Mouse (Mus musculus): Measurements from ENCODE around the gene Naaladl1. TPM values are rescaled to one million over a fixed set of nuclear protein-coding genes. Genes with fewer than 3 reads are reported as not detected.

The Naaladl1 gene
- total and polyA plus RNA-seq, 2 experiments from 2014 or later: 0.41 to 1.0 TPM

- peak; percentile 49 for DNase-seq (ENCODE audit: low spot score)
- TF ChIP-seq CTCF (IDR thresholded peaks at IDR 0.05): no peak
- peak overlapping the region; percentile 98 for H3K4me2 ChIP-seq (ENCODE audit: low read depth, low read length, poor library complexity, severe bottlenecking)
- no peaks in the 10 kb centered on the region for H3K9me3 ChIP-seq (ENCODE audit: low read length)
- ATAC-seq (ENCODE audit: low FRiP score): no peak
- 1% methylated on average over 44 of the region's 44 CpGs for WGBS
- peak overlapping the region; percentile 92 for H3K27ac ChIP-seq (ENCODE audit: low read depth, low read length)
- H3K4me1 ChIP-seq (ENCODE audit: insufficient read depth, low read length): peaks cover 18% of the 10 kb centered on the region
- peak overlapping the region; percentile 89 for H3K4me3 ChIP-seq (ENCODE audit: low read depth, low read length)
- H3K9ac ChIP-seq (replicated peaks; ENCODE audit: low read length, poor library complexity, severe bottlenecking): peak overlapping the region; percentile 93
- H3K36me3 ChIP-seq (ENCODE audit: insufficient read depth, low read length): no peaks in the 10 kb centered on the region
- H3K27me3 ChIP-seq (ENCODE audit: insufficient read depth, low read length): no peaks in the 10 kb centered on the region
These were observed 43.8 kb upstream of the Naaladl1 start for GRCm38 (mm10) chr19:6061641-6062302.

GRCm38 (mm10) chr19:6062418-6062817 lies 43.2 kb upstream of the Naaladl1 start:
- Histone ChIP-seq H3K9ac (replicated peaks; ENCODE audit: low read length, poor library complexity, severe bottlenecking) (peak overlapping the region; percentile 93), H3K4me2 (ENCODE audit: low read depth, low read length, poor library complexity, severe bottlenecking) (peak overlapping the region; percentile 98), H3K4me3 (ENCODE audit: low read depth, low read length) (peak overlapping the region; percentile 89), H3K27me3 (ENCODE audit: insufficient read depth, low read length) (no peaks in the 10 kb centered on the region), H3K36me3 (ENCODE audit: insufficient read depth, low read length) (no peaks in the 10 kb centered on the region), H3K4me1 (ENCODE audit: insufficient read depth, low read length) (peaks cover 18% of the 10 kb centered on the region), H3K9me3 (ENCODE audit: low read length) (no peaks in the 10 kb centered on the region), H3K27ac (ENCODE audit: low read depth, low read length) (peak overlapping the region; percentile 92)
- 65% methylated on average over 5 of the region's 5 CpGs for WGBS
- TF ChIP-seq CTCF (IDR thresholded peaks at IDR 0.05): no peak
- no peak for DNase-seq (ENCODE audit: low spot score)
- ATAC-seq (ENCODE audit: low FRiP score): no peak

GRCm38 (mm10) chr19:6063081-6063480 lies 42.5 kb upstream of the Naaladl1 start:
- Histone ChIP-seq H3K27ac (ENCODE audit: low read depth, low read length) (no peak overlapping the region), H3K9me3 (ENCODE audit: low read length) (no peaks in the 10 kb centered on the region), H3K4me2 (ENCODE audit: low read depth, low read length, poor library complexity, severe bottlenecking) (no peak overlapping the region), H3K27me3 (ENCODE audit: insufficient read depth, low read length) (no peaks in the 10 kb centered on the region), H3K4me1 (ENCODE audit: insufficient read depth, low read length) (peaks cover 18% of the 10 kb centered on the region), H3K36me3 (ENCODE audit: insufficient read depth, low read length) (no peaks in the 10 kb centered on the region), H3K4me3 (ENCODE audit: low read depth, low read length) (no peak overlapping the region), H3K9ac (replicated peaks; ENCODE audit: low read length, poor library complexity, severe bottlenecking) (no peak overlapping the region)
- TF ChIP-seq CTCF (IDR thresholded peaks at IDR 0.05): no peak
- no peak for DNase-seq (ENCODE audit: low spot score)
- ATAC-seq (ENCODE audit: low FRiP score): no peak
- WGBS: 98% methylated on average over 6 of the region's 6 CpGs

GRCm38 (mm10) chr19:6066571-6066970 lies 39.0 kb upstream of the Naaladl1 start:
- ATAC-seq (ENCODE audit: low FRiP score): 0 out of 2 replicates have a peak, but pooled peaks have one; percentile 2
- Histone ChIP-seq H3K4me3 (ENCODE audit: low read depth, low read length) (peak overlapping the region; percentile 48), H3K9me3 (ENCODE audit: low read length) (no peaks in the 10 kb centered on the region), H3K36me3 (ENCODE audit: insufficient read depth, low read length) (peaks cover 27% of the 10 kb centered on the region), H3K27me3 (ENCODE audit: insufficient read depth, low read length) (no peaks in the 10 kb centered on the region), H3K27ac (ENCODE audit: low read depth, low read length) (peak overlapping the region; percentile 85), H3K9ac (replicated peaks; ENCODE audit: low read length, poor library complexity, severe bottlenecking) (peak overlapping the region; percentile 65), H3K4me1 (ENCODE audit: insufficient read depth, low read length) (peaks cover 14% of the 10 kb centered on the region), H3K4me2 (ENCODE audit: low read depth, low read length, poor library complexity, severe bottlenecking) (peak overlapping the region; percentile 77)
- WGBS: 37% methylated on average over 5 of the region's 5 CpGs
- no peak for DNase-seq (ENCODE audit: low spot score)
- no peak for TF ChIP-seq CTCF (IDR thresholded peaks at IDR 0.05)

- ATAC-seq (ENCODE audit: low FRiP score) (peak; percentile 68), DNase-seq (ENCODE audit: low spot score) (peak; percentile 89)
These were observed 38.4 kb upstream of the Naaladl1 start for GRCm38 (mm10) chr19:6067011-6067723.

More at GRCm38 (mm10) chr19:6067011-6067723, 38.4 kb upstream of the Naaladl1 start:
- H3K4me3 ChIP-seq (ENCODE audit: low read depth, low read length): peak overlapping the region; percentile 48
- H3K27me3 ChIP-seq (ENCODE audit: insufficient read depth, low read length): no peaks in the 10 kb centered on the region
- H3K9me3 ChIP-seq (ENCODE audit: low read length): no peaks in the 10 kb centered on the region
- peaks cover 27% of the 10 kb centered on the region for H3K36me3 ChIP-seq (ENCODE audit: insufficient read depth, low read length)
- peak overlapping the region; percentile 65 for H3K9ac ChIP-seq (replicated peaks; ENCODE audit: low read length, poor library complexity, severe bottlenecking)
- WGBS: under 1% methylated on average over 30 of the region's 30 CpGs
- H3K4me1 ChIP-seq (ENCODE audit: insufficient read depth, low read length): peaks cover 11% of the 10 kb centered on the region
- H3K4me2 ChIP-seq (ENCODE audit: low read depth, low read length, poor library complexity, severe bottlenecking): peak overlapping the region; percentile 77
- peak overlapping the region; percentile 85 for H3K27ac ChIP-seq (ENCODE audit: low read depth, low read length)
- TF ChIP-seq CTCF (IDR thresholded peaks at IDR 0.05): peak; percentile 93

Data from midbrain, postnatal 0 days (tissue).